Mouse (Mus musculus): Measurements from ENCODE around the gene Slc11a2. TPM values are rescaled to one million over a fixed set of nuclear protein-coding genes. Genes with fewer than 3 reads are reported as not detected.
"Not testable (repeated sequence)": the region's sequence is repeated elsewhere in the genome, so short reads cannot be mapped to it uniquely, and the experiment has no call there.

Slc11a2 gene
- total RNA-seq, 1 experiment from 2014 or later, result 5.1 TPM

DNA sequence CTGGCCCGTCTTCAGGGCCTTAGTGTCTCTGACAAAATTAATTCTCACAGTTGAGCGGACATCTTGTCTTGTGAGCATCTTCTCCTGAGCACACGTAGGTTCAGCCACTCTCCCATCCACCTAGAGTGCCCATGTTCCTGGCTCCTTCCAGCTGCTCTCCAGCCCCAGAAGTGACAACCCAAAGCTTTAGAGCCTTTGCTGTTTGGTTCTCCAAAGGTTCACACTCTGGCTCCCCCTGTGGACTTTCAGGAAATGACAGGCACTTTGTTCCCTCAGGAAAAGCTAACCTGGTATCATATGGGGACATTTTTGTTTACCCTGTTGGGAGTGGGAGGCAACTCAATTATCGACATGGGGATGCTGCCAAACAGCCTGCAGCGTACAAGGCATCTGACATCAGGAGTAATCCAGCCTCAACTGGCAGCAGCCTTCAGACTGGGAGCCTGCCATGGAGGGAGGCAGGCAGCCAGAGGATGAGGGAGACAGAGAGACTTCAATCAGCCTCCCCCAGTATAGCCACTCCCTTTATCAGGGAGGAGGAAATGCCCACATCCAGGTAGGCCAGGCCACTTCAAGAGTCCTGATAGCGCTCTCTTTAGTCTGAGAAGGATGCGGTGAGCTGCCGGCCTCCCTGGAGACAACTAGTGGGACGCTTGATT, 46.9 kb downstream of the Slc11a2 start:
- not testable (repeated sequence) for ATAC-seq (replicated peaks; ENCODE audit: insufficient number of reproducible peaks, low FRiP score, low TSS enrichment, poor library complexity, severe bottlenecking)

GRCm38 (mm10) chr15:100375066-100375465, 49.8 kb downstream of the Slc11a2 start:
- no peak for ATAC-seq (replicated peaks; ENCODE audit: insufficient number of reproducible peaks, low FRiP score, low TSS enrichment, poor library complexity, severe bottlenecking)

GRCm38 (mm10) chr15:100367119-100367518, 57.8 kb downstream of the Slc11a2 start:
- ATAC-seq (replicated peaks; ENCODE audit: insufficient number of reproducible peaks, low FRiP score, low TSS enrichment, poor library complexity, severe bottlenecking), result no peak

GRCm38 (mm10) chr15:100365967-100366366, 58.9 kb downstream of the Slc11a2 start:
- not testable (repeated sequence) for ATAC-seq (replicated peaks; ENCODE audit: insufficient number of reproducible peaks, low FRiP score, low TSS enrichment, poor library complexity, severe bottlenecking)

- no peak for ATAC-seq (replicated peaks; ENCODE audit: insufficient number of reproducible peaks, low FRiP score, low TSS enrichment, poor library complexity, severe bottlenecking)
Observed at GRCm38 (mm10) chr15:100364242-100364641, 60.6 kb downstream of the Slc11a2 start, which contains the start of gene Higd1c. Gene Higd1c, plus strand, starts transcription at chr15:100364542.

DNA sequence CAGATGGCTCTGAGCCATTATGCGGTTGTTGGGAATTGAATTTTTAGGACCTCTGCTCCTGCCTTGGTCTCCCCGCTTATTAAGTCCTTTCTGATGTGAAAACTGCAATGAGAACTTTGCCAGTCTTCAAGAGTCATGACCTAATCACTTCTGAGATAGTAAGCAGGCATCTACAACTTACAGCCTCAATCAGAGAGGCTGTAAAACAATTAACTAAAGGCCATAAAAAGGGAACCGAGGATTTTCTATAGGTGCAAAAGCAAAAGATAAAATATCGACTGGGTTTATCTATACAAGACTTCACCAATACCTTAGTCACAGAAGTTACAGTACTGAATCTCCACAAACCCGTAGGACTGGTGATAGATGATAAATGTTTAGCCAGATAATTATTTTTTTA, 69.0 kb downstream of the Slc11a2 start:
- ATAC-seq (replicated peaks; ENCODE audit: insufficient number of reproducible peaks, low FRiP score, low TSS enrichment, poor library complexity, severe bottlenecking), result no peak

- not testable (repeated sequence) for ATAC-seq (replicated peaks; ENCODE audit: insufficient number of reproducible peaks, low FRiP score, low TSS enrichment, poor library complexity, severe bottlenecking)
Observed at GRCm38 (mm10) chr15:100353399-100353798, 71.5 kb downstream of the Slc11a2 start.

GRCm38 (mm10) chr15:100352711-100353250, 72.1 kb downstream of the Slc11a2 start, which contains the start of the genes Methig1 and Mettl7a2:
Gene Methig1, plus strand, starts transcription at chr15:100353149.
Gene Mettl7a2, plus strand, starts transcription at chr15:100353200.
- no peak for ATAC-seq (replicated peaks; ENCODE audit: insufficient number of reproducible peaks, low FRiP score, low TSS enrichment, poor library complexity, severe bottlenecking)

- ATAC-seq (replicated peaks; ENCODE audit: insufficient number of reproducible peaks, low FRiP score, low TSS enrichment, poor library complexity, severe bottlenecking), result no peak
Observed at GRCm38 (mm10) chr15:100351501-100352060, 73.3 kb downstream of the Slc11a2 start.

DNA sequence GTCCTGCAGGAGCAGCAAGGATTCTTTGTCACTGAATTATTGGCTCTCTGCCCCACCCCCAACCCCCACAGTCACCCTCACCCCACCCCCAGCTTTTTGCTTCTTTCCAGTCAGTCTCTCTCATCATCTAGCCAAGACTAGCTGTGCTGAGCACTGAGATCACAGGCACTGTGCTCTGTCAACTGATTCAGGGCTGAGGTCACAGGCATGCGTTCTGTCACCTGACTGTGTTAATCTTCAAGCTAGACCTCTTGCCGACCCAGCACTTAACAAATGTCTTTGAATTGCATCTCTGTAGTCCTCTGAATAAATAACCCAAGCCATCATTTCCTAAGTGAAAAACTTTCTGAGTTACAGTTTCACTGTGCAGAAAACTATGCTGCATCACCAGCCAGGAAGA, 75.4 kb downstream of the Slc11a2 start:
- ATAC-seq (replicated peaks; ENCODE audit: insufficient number of reproducible peaks, low FRiP score, low TSS enrichment, poor library complexity, severe bottlenecking), result no peak

GRCm38 (mm10) chr15:100346761-100347160, 78.1 kb downstream of the Slc11a2 start:
- no peak for ATAC-seq (replicated peaks; ENCODE audit: insufficient number of reproducible peaks, low FRiP score, low TSS enrichment, poor library complexity, severe bottlenecking)

- ATAC-seq (replicated peaks; ENCODE audit: insufficient number of reproducible peaks, low FRiP score, low TSS enrichment, poor library complexity, severe bottlenecking), result no peak
Observed at GRCm38 (mm10) chr15:100345484-100345883, 79.4 kb downstream of the Slc11a2 start.

DNA sequence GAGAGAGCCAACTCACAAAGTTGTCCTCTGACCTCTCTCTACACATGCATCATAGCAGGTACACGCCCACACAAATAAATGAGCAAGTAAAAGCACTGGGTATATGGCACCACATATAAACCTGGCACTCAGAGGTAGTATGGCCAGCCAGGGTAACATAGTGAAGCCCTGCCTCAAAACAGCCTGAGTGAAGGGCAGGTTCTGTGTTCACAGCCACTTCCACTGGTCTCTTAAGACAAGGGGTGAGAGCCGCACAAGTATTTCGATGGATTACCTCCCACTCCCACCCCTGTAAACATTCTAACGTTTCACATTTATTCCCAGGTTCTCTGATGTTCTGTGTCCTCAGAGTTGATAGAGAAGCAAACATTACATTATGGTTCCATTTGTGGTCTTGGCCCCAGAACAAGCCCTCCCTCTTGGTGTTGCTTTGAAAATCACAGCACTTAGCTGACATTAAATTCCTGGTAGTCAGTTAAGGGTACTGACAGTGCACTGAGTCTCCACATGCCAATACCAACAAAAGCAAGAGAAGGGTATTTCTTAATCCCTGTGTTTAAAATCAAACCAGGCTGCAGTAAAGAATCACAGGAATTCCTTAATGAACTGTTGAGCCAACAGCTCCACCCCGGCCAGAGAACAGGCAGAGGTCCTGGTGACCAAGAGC, 83.4 kb downstream of the Slc11a2 start:
- ATAC-seq (replicated peaks; ENCODE audit: insufficient number of reproducible peaks, low FRiP score, low TSS enrichment, poor library complexity, severe bottlenecking), result not testable (repeated sequence)

Other genes starting within 250 kb of the Slc11a2 start
- 49.1 to 81.7 TPM (median 57.2 TPM) in 3 replicates for gene Atf1, start 197.3 kb downstream of the Slc11a2 start, total RNA-seq (2017)
- not detected in 3 replicates for gene Tmprss12, start 144.2 kb downstream of the Slc11a2 start, total RNA-seq (2017)
- gene Mettl7a1, start 120.9 kb downstream of the Slc11a2 start, total RNA-seq (2017), result 53.6 to 87.9 TPM (median 82.4 TPM) in 3 replicates
- gene Mettl7a3, start 90.1 kb downstream of the Slc11a2 start, total RNA-seq (2017), result not detected in 3 replicates
- not detected in 3 replicates for gene Methig1, start 71.9 kb downstream of the Slc11a2 start, total RNA-seq (2017)
- not detected in 3 replicates for gene Mettl7a2, start 71.9 kb downstream of the Slc11a2 start, total RNA-seq (2017)
- not detected in 3 replicates for gene Higd1c, start 60.5 kb downstream of the Slc11a2 start, total RNA-seq (2017)
- gene Gm5475, start 2.9 kb downstream of the Slc11a2 start, total RNA-seq (2017), result 0.49 TPM in 1 of 3 replicates, not detected in the others
- 12.8 to 20.7 TPM (median 13.0 TPM) in 3 replicates for gene Letmd1, start 44.0 kb upstream of the Slc11a2 start, total RNA-seq (2017)
- gene Csrnp2, start 70.4 kb upstream of the Slc11a2 start, total RNA-seq (2017), result 3.4 to 4.2 TPM (median 3.6 TPM) in 3 replicates
- 4.9 to 13.8 TPM (median 10.3 TPM) in 3 replicates for gene Tfcp2, start 126.9 kb upstream of the Slc11a2 start, total RNA-seq (2017)
- 5.8 to 17.7 TPM (median 16.6 TPM) in 3 replicates for gene Pou6f1, start 174.9 kb upstream of the Slc11a2 start, total RNA-seq (2017)
- gene Dazap2, start 190.3 kb upstream of the Slc11a2 start, total RNA-seq (2017), result 302 to 403 TPM (median 317 TPM) in 3 replicates
- 9.8 to 17.2 TPM (median 15.0 TPM) in 3 replicates for gene Smagp, start 211.9 kb upstream of the Slc11a2 start, total RNA-seq (2017)
- 579 to 859 TPM (median 610 TPM) in 3 replicates for gene Bin2, start 244.5 kb upstream of the Slc11a2 start, total RNA-seq (2017)

All from monocyte, adult 5-6 weeks (primary cell).